Mouse (Mus musculus) hindbrain, embryonic 10.5 days (tissue): ENCODE measurements around the gene Ddx50. TPM values are rescaled to one million over a fixed set of nuclear protein-coding genes. Genes with fewer than 3 reads are reported as not detected.

Experiments
- DNase-seq: peaks from one replicate; pipeline ENCODE4 v3.0.0-alpha.2; 2017; ENCODE audit warnings: low spot score
- H3K27ac ChIP-seq: fragments of 300-500 bp; sonication (generic); 2 replicates; pipeline ENCODE4 v1.5.1; 2016; ENCODE audit warnings: mild to moderate bottlenecking, moderate library complexity
- H3K27me3 ChIP-seq: fragments of 300-500 bp; sonication (generic); 2 replicates; pipeline ENCODE4 v1.6.1; 2016; ENCODE audit warnings: mild to moderate bottlenecking; ENCODE audit not compliant: poor library complexity, insufficient read depth, severe bottlenecking
- H3K36me3 ChIP-seq: fragments of 300-500 bp; sonication (generic); 2 replicates; pipeline ENCODE4 v1.6.1; 2016; ENCODE audit warnings: mild to moderate bottlenecking, moderate library complexity
- H3K4me1 ChIP-seq: fragments of 300-500 bp; sonication (generic); replicated peaks from 2 replicates; pipeline ENCODE4 v1.6.1; 2016; ENCODE audit warnings: mild to moderate bottlenecking
- H3K4me3 ChIP-seq: fragments of 300-500 bp; sonication (generic); 2 replicates; pipeline ENCODE4 v1.5.1; 2016; ENCODE audit warnings: mild to moderate bottlenecking, moderate library complexity
- H3K9me3 ChIP-seq: fragments of 300-500 bp; sonication (generic); 2 replicates; pipeline ENCODE4 v1.6.1; 2016; ENCODE audit warnings: mild to moderate bottlenecking, moderate library complexity
- WGBS: fragments of 180-500 bp; shearing (Covaris S2); methylation state at CpG from one replicate; pipeline ENCODE4 v1.1.7; 2016; 5-methylcytosine and 5-hydroxymethylcytosine counted together
- polyA plus RNA-seq: library from polyadenylated mRNA; unstranded; fragments of >200 nt; fragmentation: Nextera tagmentation; extraction: Ambion mirVana; gene quantifications from 2 replicates; pipeline ENCODE4 v1.2.1, GENCODE M21; 2016

The Ddx50 gene
- 95.7 and 99.7 TPM in 2 replicates for polyA plus RNA-seq

- peak; percentile 100 for DNase-seq
- Histone ChIP-seq H3K36me3 (peaks cover 20% of the 10 kb centered on the region), H3K4me3 (peak within 1 kb of the TSS; percentile 95), H3K27me3 (no peaks in the 10 kb centered on the region), H3K27ac (peak within 1 kb of the TSS; percentile 97), H3K4me1 (peaks cover 20% of the 10 kb centered on the region), H3K9me3 (no peaks in the 10 kb centered on the region)
- under 1% methylated on average over 89 of the region's 89 CpGs for WGBS
Observed at GRCm38 (mm10) chr10:62650881-62651810, at the start of gene Ddx50. TSS of gene Ddx50 (minus strand) at chr10:62651218.

- 54% methylated on average over 8 of the region's 8 CpGs for WGBS
- H3K9me3 ChIP-seq, result no peaks in the 10 kb centered on the region
- H3K36me3 ChIP-seq, result no peaks in the 10 kb centered on the region
- H3K4me1 ChIP-seq, result peaks cover 5% of the 10 kb centered on the region
- no peak overlapping the region for H3K27ac ChIP-seq
- DNase-seq, result no peak
- H3K27me3 ChIP-seq, result peaks cover 21% of the 10 kb centered on the region
- H3K4me3 ChIP-seq, result no peak overlapping the region
Observed at GRCm38 (mm10) chr10:62692771-62693170, 41.8 kb upstream of the Ddx50 start.

- no peak overlapping the region for H3K4me3 ChIP-seq
- H3K36me3 ChIP-seq, result no peaks in the 10 kb centered on the region
- DNase-seq, result no peak
- no peak overlapping the region for H3K27ac ChIP-seq
- H3K4me1 ChIP-seq, result peaks cover 10% of the 10 kb centered on the region
- H3K27me3 ChIP-seq, result peaks cover 22% of the 10 kb centered on the region
- H3K9me3 ChIP-seq, result no peaks in the 10 kb centered on the region
- 73% methylated on average over 3 of the region's 3 CpGs for WGBS
Observed at GRCm38 (mm10) chr10:62692244-62692643, 41.2 kb upstream of the Ddx50 start.

DNA sequence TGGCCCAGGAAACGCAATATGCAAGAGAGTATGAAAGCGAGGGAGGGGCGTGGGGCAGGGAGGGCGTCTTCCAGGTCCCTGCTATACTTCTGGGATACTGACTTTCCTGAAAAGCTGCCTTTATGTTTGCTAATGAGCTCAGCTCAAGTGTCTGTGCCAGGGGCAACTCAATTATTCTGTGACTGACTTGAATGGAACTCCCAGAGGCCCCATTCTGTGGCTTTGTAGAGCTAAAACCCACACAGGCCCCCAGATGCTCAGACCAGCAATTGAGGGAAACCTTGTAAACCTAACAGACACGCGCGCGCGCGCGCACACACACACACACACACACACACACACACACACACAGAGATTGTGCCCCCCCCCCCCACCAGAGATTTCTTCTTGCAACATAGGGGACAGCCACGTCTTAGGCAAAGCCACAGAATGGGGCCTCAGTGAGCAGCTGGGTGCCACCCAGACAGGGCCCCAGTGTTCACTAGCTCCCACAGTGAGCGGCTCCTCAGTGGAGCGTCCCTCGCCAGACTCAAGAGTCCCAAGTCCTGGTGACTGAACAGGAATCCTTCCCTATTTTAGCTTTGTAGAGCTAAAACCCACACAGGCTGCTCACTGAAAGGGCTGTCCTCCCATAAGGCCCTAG is 36.1 kb upstream of the Ddx50 start:
- WGBS, result 30% methylated on average over 15 of the region's 15 CpGs
- H3K4me1 ChIP-seq, result peaks cover 28% of the 10 kb centered on the region
- no peaks in the 10 kb centered on the region for H3K9me3 ChIP-seq
- peak overlapping the region; percentile 30 for H3K4me3 ChIP-seq
- H3K27me3 ChIP-seq, result peaks cover 62% of the 10 kb centered on the region
- peak; percentile 55 for DNase-seq
- no peaks in the 10 kb centered on the region for H3K36me3 ChIP-seq
- H3K27ac ChIP-seq, result peak overlapping the region; percentile 83

DNA sequence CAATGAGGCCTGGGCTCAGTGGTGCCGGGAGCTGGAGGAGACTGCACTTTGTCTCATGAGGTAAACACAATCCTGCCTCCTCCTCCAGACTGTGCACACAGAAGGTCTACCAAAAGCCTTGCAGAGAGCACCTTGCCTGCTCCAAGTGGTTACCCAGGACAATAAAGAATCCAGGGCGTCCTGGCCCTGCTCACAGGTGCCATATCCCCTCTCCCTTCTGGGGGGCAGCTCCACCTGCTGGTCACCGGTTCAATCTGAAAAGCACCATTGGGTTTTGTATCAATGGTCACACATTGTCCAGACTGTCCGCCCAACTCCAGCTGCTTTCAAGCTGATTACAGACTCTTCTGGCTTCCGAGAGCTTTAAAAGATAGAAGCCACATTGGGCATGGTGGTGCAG is 32.0 kb upstream of the Ddx50 start:
- Histone ChIP-seq H3K36me3 (no peaks in the 10 kb centered on the region), H3K27ac (no peak overlapping the region), H3K9me3 (peaks cover 6% of the 10 kb centered on the region), H3K4me3 (no peak overlapping the region), H3K4me1 (peaks cover 26% of the 10 kb centered on the region), H3K27me3 (peaks cover 45% of the 10 kb centered on the region)
- WGBS, result 58% methylated on average over 5 of the region's 5 CpGs
- no peak for DNase-seq

DNA sequence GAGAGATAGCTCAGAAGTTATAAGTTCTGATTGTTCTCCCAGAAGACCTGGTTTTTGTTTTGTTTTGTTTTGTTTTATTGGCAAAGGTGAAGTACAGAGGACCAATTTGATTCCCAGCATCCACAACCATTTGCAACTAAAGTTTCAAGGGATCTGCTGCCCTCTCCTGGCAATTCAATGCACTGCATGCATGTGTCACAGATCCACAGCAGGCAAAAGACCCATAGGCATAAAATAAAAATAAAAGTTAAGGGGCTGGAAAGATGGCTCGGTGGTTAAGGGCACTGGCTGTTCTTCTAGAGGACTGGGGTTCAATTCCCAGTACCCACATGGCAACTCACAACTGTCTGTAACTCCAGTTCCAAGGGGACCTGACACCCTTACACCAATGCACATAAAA is 28.8 kb upstream of the Ddx50 start:
- no peak overlapping the region for H3K27ac ChIP-seq
- 77% methylated on average over 1 of the region's 1 CpGs for WGBS
- H3K36me3 ChIP-seq, result no peaks in the 10 kb centered on the region
- no peaks in the 10 kb centered on the region for H3K4me1 ChIP-seq
- peaks cover 25% of the 10 kb centered on the region for H3K27me3 ChIP-seq
- no peak for DNase-seq
- no peak overlapping the region for H3K4me3 ChIP-seq
- H3K9me3 ChIP-seq, result peaks cover 6% of the 10 kb centered on the region

- Histone ChIP-seq H3K36me3 (no peaks in the 10 kb centered on the region), H3K9me3 (peaks cover 6% of the 10 kb centered on the region), H3K27ac (no peak overlapping the region), H3K27me3 (peaks cover 2% of the 10 kb centered on the region), H3K4me3 (no peak overlapping the region), H3K4me1 (no peaks in the 10 kb centered on the region)
- WGBS, result 86% methylated on average over 5 of the region's 5 CpGs
- no peak for DNase-seq
Observed at GRCm38 (mm10) chr10:62677329-62677728, 26.3 kb upstream of the Ddx50 start.

DNA sequence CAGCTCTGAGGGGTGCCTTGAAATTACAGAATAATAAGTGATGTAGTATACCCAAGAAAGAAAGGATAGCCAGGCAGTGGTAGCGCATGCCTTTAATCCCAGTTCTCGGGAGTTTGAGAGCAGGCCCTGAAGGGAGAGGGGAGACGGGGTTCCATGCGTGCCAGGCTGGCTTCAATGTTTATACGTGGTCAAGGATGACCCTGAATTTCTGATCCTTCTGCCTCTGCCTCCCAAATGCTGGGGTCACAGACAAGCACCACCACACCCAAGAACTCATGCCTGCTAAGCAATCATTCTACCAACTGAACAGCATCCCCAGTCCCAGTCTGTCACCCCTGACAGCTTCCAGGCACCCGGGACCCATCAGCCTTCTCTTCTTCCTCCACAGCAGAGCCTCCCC is 25.2 kb upstream of the Ddx50 start:
- Histone ChIP-seq H3K27ac (no peak overlapping the region; the same call in 1 of the 2 replicates), H3K4me3 (no peak overlapping the region), H3K9me3 (peaks cover 6% of the 10 kb centered on the region), H3K36me3 (no peaks in the 10 kb centered on the region), H3K4me1 (no peaks in the 10 kb centered on the region), H3K27me3 (no peaks in the 10 kb centered on the region; the same call in none of the 2 replicates)
- no peak for DNase-seq
- 90% methylated on average over 6 of the region's 6 CpGs for WGBS

- Histone ChIP-seq H3K4me1 (no peaks in the 10 kb centered on the region), H3K27ac (no peak overlapping the region), H3K9me3 (no peaks in the 10 kb centered on the region), H3K36me3 (no peaks in the 10 kb centered on the region), H3K27me3 (no peaks in the 10 kb centered on the region; the same call in 1 of the 2 replicates), H3K4me3 (no peak overlapping the region)
- WGBS, result 92% methylated on average over 2 of the region's 2 CpGs
- no peak for DNase-seq
Observed at GRCm38 (mm10) chr10:62672359-62672758, 21.3 kb upstream of the Ddx50 start.

DNA sequence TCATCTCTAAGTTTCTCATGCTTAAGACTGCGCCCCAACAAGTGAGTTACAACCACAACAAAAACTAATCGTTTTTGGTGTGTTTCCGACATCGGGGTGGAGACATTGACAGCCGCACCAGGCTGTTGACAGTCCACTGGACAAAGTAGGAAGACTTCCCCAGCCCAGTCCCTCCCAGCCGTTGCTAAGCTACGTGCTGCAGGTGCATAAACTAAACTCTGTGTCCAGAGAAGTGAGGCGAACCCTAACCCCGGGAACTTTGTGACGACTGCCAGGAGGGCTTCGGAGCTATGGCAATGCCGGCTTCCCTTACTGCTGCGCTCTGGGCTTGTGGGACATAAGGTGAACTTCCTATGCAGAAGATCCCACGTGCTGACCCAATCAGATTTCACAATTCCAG is 18.2 kb upstream of the Ddx50 start:
- no peak overlapping the region for H3K27ac ChIP-seq
- H3K4me3 ChIP-seq, result no peak overlapping the region
- H3K27me3 ChIP-seq, result peaks cover 11% of the 10 kb centered on the region
- no peaks in the 10 kb centered on the region for H3K36me3 ChIP-seq
- H3K9me3 ChIP-seq, result no peaks in the 10 kb centered on the region
- WGBS, result 81% methylated on average over 14 of the region's 14 CpGs
- H3K4me1 ChIP-seq, result no peaks in the 10 kb centered on the region; the same call in 1 of the 2 replicates
- no peak for DNase-seq

- no peaks in the 10 kb centered on the region for H3K9me3 ChIP-seq
- no peaks in the 10 kb centered on the region for H3K36me3 ChIP-seq
- H3K4me3 ChIP-seq, result no peak overlapping the region
- H3K4me1 ChIP-seq, result no peaks in the 10 kb centered on the region; the same call in 1 of the 2 replicates
- DNase-seq, result no peak
- WGBS, result 84% methylated on average over 2 of the region's 2 CpGs
- H3K27ac ChIP-seq, result no peak overlapping the region
- H3K27me3 ChIP-seq, result peaks cover 14% of the 10 kb centered on the region
Observed at GRCm38 (mm10) chr10:62668463-62668862, 17.4 kb upstream of the Ddx50 start.

DNA sequence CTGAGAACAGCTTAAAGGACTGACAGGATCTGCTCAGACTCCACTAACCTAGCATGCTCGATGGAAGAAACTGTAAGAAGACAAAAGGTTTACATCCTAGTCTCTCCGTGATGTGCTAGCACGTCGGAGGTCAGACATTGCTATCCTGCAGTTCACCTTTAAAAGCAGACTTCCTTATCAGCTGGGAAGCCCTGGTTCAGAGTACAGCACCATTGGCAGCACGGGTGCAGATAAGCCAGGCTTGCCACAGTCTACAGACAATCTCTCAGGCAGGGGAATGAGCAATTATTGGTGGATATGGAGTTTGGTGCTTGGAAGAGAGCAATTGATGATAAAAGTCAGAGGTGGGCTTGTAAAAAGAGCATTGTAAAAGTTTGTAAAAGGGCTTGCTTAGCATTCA is 17.0 kb upstream of the Ddx50 start:
- H3K27ac ChIP-seq, result no peak overlapping the region
- H3K36me3 ChIP-seq, result no peaks in the 10 kb centered on the region
- no peak for DNase-seq
- H3K4me3 ChIP-seq, result no peak overlapping the region
- no peaks in the 10 kb centered on the region for H3K9me3 ChIP-seq
- no peaks in the 10 kb centered on the region; the same call in 1 of the 2 replicates for H3K4me1 ChIP-seq
- H3K27me3 ChIP-seq, result peaks cover 14% of the 10 kb centered on the region
- WGBS, result 83% methylated on average over 5 of the region's 5 CpGs
